Mouse (Mus musculus): Measurements from ENCODE around the gene Ppt1. TPM values are rescaled to one million over a fixed set of nuclear protein-coding genes. Genes with fewer than 3 reads are reported as not detected.

Ppt1 gene
- 60.8 TPM for polyA plus RNA-seq (2014; fragmentation: Illumina TruSeq; extraction: RNeasy Lipid Tissue Mini Kit (QIAGEN cat#74804); ENCODE audit: low read depth, low replicate concordance)

DNA sequence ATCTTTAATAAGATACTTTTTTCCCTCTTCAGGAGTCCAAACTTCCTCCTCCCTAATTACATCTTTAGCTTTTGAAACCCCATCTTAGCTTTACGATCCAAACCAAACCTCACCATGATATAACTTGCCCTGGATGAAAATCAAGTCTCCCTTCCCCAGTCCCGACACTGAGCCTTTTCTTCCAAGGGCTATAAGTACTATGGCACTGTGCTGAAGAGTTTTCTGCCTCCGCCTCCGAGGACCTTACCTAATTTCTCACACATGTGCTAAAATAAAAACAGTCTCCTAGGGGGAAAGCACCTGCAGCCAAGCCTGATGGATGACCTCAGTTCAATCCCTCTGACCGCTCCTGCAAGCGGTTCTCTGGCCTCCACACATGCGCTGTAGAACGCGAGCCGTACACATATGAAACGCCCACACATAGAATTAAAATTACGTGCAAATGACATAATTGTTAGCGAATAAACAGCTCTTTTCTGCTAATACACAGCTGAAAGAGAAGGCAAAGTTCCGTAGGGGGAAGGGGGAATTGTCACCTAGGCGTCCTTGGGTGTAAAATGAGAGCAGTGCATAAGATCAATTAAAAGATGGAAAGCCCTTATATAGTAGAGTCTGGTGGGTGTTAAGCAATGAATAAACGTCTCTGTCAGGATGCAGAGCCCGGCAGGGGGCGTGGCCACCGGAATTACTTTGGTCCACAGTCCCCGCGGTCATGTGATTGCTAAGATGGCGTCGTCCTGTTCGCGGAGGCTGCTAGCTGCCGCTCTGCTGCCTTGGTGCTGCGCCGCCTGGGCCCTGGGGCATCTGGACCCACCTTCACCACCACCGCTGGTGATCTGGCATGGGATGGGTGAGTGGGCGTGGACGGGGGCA, at the start of gene Ppt1:
Gene Ppt1, plus strand, starts transcription at position 713 of the 873 bp plus-strand sequence.

GRCm38 (mm10) chr4:122885768-122886578, 49.9 kb downstream of the Ppt1 start, which contains the start of gene Cap1:
TSS of gene Cap1 (minus strand) at chr4:122886056.

Other genes with a start within 250 kb of the Ppt1 start
- not detected for gene 9530002B09Rik, start 147.0 kb upstream of the Ppt1 start, polyA plus RNA-seq (2014; fragmentation: Illumina TruSeq; extraction: RNeasy Lipid Tissue Mini Kit (QIAGEN cat#74804); ENCODE audit: low read depth, low replicate concordance)
- 42.5 TPM for gene Cap1, start 49.8 kb downstream of the Ppt1 start, polyA plus RNA-seq (2014; fragmentation: Illumina TruSeq; extraction: RNeasy Lipid Tissue Mini Kit (QIAGEN cat#74804); ENCODE audit: low read depth, low replicate concordance)
- not detected for gene Mfsd2a, start 124.9 kb downstream of the Ppt1 start, polyA plus RNA-seq (2014; fragmentation: Illumina TruSeq; extraction: RNeasy Lipid Tissue Mini Kit (QIAGEN cat#74804); ENCODE audit: low read depth, low replicate concordance)
- gene Mycl, start 159.4 kb downstream of the Ppt1 start, polyA plus RNA-seq (2014; fragmentation: Illumina TruSeq; extraction: RNeasy Lipid Tissue Mini Kit (QIAGEN cat#74804); ENCODE audit: low read depth, low replicate concordance), result not detected
- 7.1 TPM for gene Trit1, start 180.4 kb downstream of the Ppt1 start, polyA plus RNA-seq (2014; fragmentation: Illumina TruSeq; extraction: RNeasy Lipid Tissue Mini Kit (QIAGEN cat#74804); ENCODE audit: low read depth, low replicate concordance)

Measured in heart, adult 10 weeks (tissue).